Mouse (Mus musculus) kidney, postnatal 0 days (tissue): Measurements from ENCODE around the gene Ly6g6d. TPM values are rescaled to one million over a fixed set of nuclear protein-coding genes. Genes with fewer than 3 reads are reported as not detected.

Experiments
- ATAC-seq: fragments of 200-750 bp; cut with Nextera tagmentation; replicated peaks from 2 replicates; pipeline ENCODE4 v1.8.0; 2017; ENCODE audit warnings: low read depth, moderate number of reproducible peaks, moderate TSS enrichment, moderate library complexity; ENCODE audit not compliant: low FRiP score
- DNase-seq: peaks from one replicate; pipeline ENCODE4 v3.0.0-alpha.2; 2016; ENCODE audit warnings: low spot score
- H3K27ac ChIP-seq: fragments of 300-500 bp; sonication (generic); 2 replicates; pipeline ENCODE4 v1.5.1; 2014; ENCODE audit warnings: mild to moderate bottlenecking
- H3K27me3 ChIP-seq: fragments of 300-500 bp; sonication (generic); 2 replicates; pipeline ENCODE4 v1.6.1; 2014; ENCODE audit warnings: low read length, mixed read lengths; ENCODE audit not compliant: insufficient read depth
- H3K36me3 ChIP-seq: fragments of 300-500 bp; sonication (generic); 2 replicates; pipeline ENCODE4 v1.6.1; 2014; ENCODE audit warnings: low read length, mixed read lengths; ENCODE audit not compliant: insufficient read depth
- H3K4me1 ChIP-seq: fragments of 300-500 bp; sonication (generic); replicated peaks from 2 replicates; pipeline ENCODE4 v1.6.1; 2014; ENCODE audit warnings: antibody characterized with exemption, low read length, mixed read lengths; ENCODE audit not compliant: insufficient read depth
- H3K4me2 ChIP-seq: fragments of 300-500 bp; sonication (generic); 2 replicates; pipeline ENCODE4 v1.6.1; 2014; ENCODE audit warnings: mild to moderate bottlenecking, low read length, moderate library complexity, mixed read lengths
- H3K4me3 ChIP-seq: fragments of 300-500 bp; sonication (generic); replicated peaks from 2 replicates; pipeline ENCODE4 v1.5.1; 2014; ENCODE audit warnings: low read depth, low read length
- H3K9ac ChIP-seq: fragments of 300-500 bp; sonication (generic); 2 replicates; pipeline ENCODE4 v1.6.1; 2014; ENCODE audit warnings: low read depth, low read length
- H3K9me3 ChIP-seq: fragments of 300-500 bp; sonication (generic); replicated peaks from 2 replicates; pipeline ENCODE4 v1.6.1; 2016; ENCODE audit warnings: low read length, inconsistent platforms, mixed read lengths
- CTCF ChIP-seq: IDR thresholded peaks from 2 replicates; pipeline ENCODE4 v1.5.1; 2016; ENCODE audit warnings: antibody characterized with exemption, low read depth, mild to moderate bottlenecking, moderate library complexity
- WGBS: fragments of 180-500 bp; shearing (Covaris S2); extraction: QIAGEN DNeasy Blood & Tissue Kit; methylation state at CpG from one replicate; pipeline ENCODE4 v1.1.7; 2014; 5-methylcytosine and 5-hydroxymethylcytosine counted together
- polyA plus RNA-seq: library from polyadenylated mRNA; unstranded; fragments of >200 nt; fragmentation: Nextera tagmentation; extraction: Ambion mirVana; gene quantifications from 2 replicates; pipeline ENCODE4 v1.2.1, GENCODE M21; 2015

The Ly6g6d gene
- polyA plus RNA-seq, 1 experiment from 2014 or later: 7.6 TPM

GRCm38 (mm10) chr17:35023756-35024155 lies 54.1 kb downstream of the Ly6g6d start:
- Histone ChIP-seq H3K36me3 (no peaks in the 10 kb centered on the region), H3K9ac (no peak overlapping the region), H3K9me3 (no peaks in the 10 kb centered on the region), H3K27me3 (no peaks in the 10 kb centered on the region), H3K4me3 (no peak overlapping the region), H3K4me2 (no peak overlapping the region), H3K4me1 (no peaks in the 10 kb centered on the region), H3K27ac (no peak overlapping the region)
- no peak for DNase-seq
- no peak for ATAC-seq
- 74% methylated on average over 4 of the region's 4 CpGs for whole genome bisulfite sequencing
- no peak for TF ChIP-seq CTCF

- Histone ChIP-seq H3K9me3 (no peaks in the 10 kb centered on the region), H3K27ac (no peak overlapping the region), H3K4me3 (no peak overlapping the region), H3K36me3 (no peaks in the 10 kb centered on the region), H3K4me2 (no peak overlapping the region), H3K27me3 (no peaks in the 10 kb centered on the region), H3K4me1 (no peaks in the 10 kb centered on the region), H3K9ac (no peak overlapping the region)
- TF ChIP-seq CTCF: no peak
- DNase-seq (no peak), ATAC-seq (no peak)
- WGBS: 82% methylated on average over 5 of the region's 5 CpGs
Measured at GRCm38 (mm10) chr17:35023221-35023620, 54.6 kb downstream of the Ly6g6d start.

- WGBS: 94% methylated on average over 8 of the region's 8 CpGs
- no peak for TF ChIP-seq CTCF
- no peak overlapping the region for H3K4me3 ChIP-seq
- H3K27me3 ChIP-seq: no peaks in the 10 kb centered on the region
- no peaks in the 10 kb centered on the region for H3K36me3 ChIP-seq
- H3K4me1 ChIP-seq: no peaks in the 10 kb centered on the region
- H3K9me3 ChIP-seq: no peaks in the 10 kb centered on the region
- ATAC-seq (no peak), DNase-seq (no peak)
- no peak overlapping the region for H3K4me2 ChIP-seq
- no peak overlapping the region for H3K9ac ChIP-seq
- H3K27ac ChIP-seq: 0 out of 2 replicates have a peak overlapping the region, but pooled peaks have one; percentile 71
Measured at GRCm38 (mm10) chr17:35022541-35023060, 55.3 kb downstream of the Ly6g6d start.

DNA sequence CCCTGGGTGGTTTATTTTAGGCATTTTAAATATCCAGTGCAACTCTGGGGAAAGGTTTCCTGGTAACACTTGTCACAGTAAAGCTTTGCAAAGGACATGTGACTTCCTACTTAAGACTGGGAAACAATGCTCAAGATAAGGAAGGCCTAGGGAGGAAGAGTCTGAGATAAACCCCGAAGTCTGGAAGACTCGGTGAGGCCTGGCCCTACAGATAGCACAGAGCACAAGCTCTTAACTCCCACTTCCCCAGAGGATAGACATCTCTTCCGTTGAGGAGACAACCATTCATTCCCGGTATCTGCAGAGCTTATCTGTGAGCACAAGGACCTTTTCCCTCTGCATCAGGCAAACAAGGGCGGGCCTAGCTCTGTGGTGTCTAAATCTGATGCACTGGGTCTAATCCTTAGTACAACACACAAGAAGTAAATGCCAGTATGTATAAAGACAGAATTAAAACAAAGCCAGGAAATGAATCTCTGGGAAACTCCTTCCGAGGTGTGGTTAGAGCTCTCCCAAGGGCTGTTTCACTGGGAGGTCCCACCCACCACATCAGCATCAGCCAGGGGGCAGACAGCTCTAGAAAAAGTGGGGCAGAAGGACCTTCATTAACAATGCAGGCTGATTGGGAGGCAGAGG lies 55.9 kb downstream of the Ly6g6d start:
- H3K4me2 ChIP-seq: no peak overlapping the region; the same call in 1 of the 2 replicates
- H3K4me3 ChIP-seq: no peak overlapping the region
- ATAC-seq (no peak), DNase-seq (peak; percentile 54)
- H3K9me3 ChIP-seq: no peaks in the 10 kb centered on the region
- no peaks in the 10 kb centered on the region for H3K36me3 ChIP-seq
- no peaks in the 10 kb centered on the region for H3K27me3 ChIP-seq
- H3K9ac ChIP-seq: no peak overlapping the region
- no peaks in the 10 kb centered on the region for H3K4me1 ChIP-seq
- H3K27ac ChIP-seq: peak overlapping the region; percentile 71
- WGBS: 50% methylated on average over 6 of the region's 6 CpGs
- TF ChIP-seq CTCF: peak; percentile 33; the same call in 1 of the 2 replicates

Other genes starting within 250 kb of the Ly6g6d start
- gene Stk19, start 241.1 kb downstream of the Ly6g6d start, polyA plus RNA-seq: 30.3 and 30.8 TPM in 2 replicates
- gene Dxo, start 241.0 kb downstream of the Ly6g6d start, polyA plus RNA-seq: 48.2 and 49.7 TPM in 2 replicates
- 36.8 and 37.3 TPM in 2 replicates for gene Skiv2l, start 227.9 kb downstream of the Ly6g6d start, polyA plus RNA-seq
- gene Nelfe, start 227.7 kb downstream of the Ly6g6d start, polyA plus RNA-seq: 73.5 and 79.5 TPM in 2 replicates
- 21.1 and 25.6 TPM in 2 replicates for gene Cfb, start 215.5 kb downstream of the Ly6g6d start, polyA plus RNA-seq
- 2.3 and 3.4 TPM in 2 replicates for gene Zbtb12, start 198.6 kb downstream of the Ly6g6d start, polyA plus RNA-seq
- not detected in 2 replicates for gene Gm20547, start 196.0 kb downstream of the Ly6g6d start, polyA plus RNA-seq
- 7.0 and 7.4 TPM in 2 replicates for gene C2, start 179.8 kb downstream of the Ly6g6d start, polyA plus RNA-seq
- 44.1 and 49.1 TPM in 2 replicates for gene Ehmt2, start 179.6 kb downstream of the Ly6g6d start, polyA plus RNA-seq
- 24.2 and 27.3 TPM in 2 replicates for gene Slc44a4, start 163.6 kb downstream of the Ly6g6d start, polyA plus RNA-seq
- 92.0 and 101 TPM in 2 replicates for gene Neu1, start 146.8 kb downstream of the Ly6g6d start, polyA plus RNA-seq
- 2.2 and 2.6 TPM in 2 replicates for gene Hspa1b, start 118.8 kb downstream of the Ly6g6d start, polyA plus RNA-seq
- gene Gm20481, start 108.2 kb downstream of the Ly6g6d start, polyA plus RNA-seq: not detected in 2 replicates
- gene Hspa1a, start 105.9 kb downstream of the Ly6g6d start, polyA plus RNA-seq: 22.4 and 23.5 TPM in 2 replicates
- 0.54 and 0.72 TPM in 2 replicates for gene Hspa1l, start 105.4 kb downstream of the Ly6g6d start, polyA plus RNA-seq
- 133 and 141 TPM in 2 replicates for gene Lsm2, start 96.2 kb downstream of the Ly6g6d start, polyA plus RNA-seq
- gene Vars, start 77.1 kb downstream of the Ly6g6d start, polyA plus RNA-seq: 61.3 and 63.3 TPM in 2 replicates
- 0.16 and 0.20 TPM in 2 replicates for gene Vwa7, start 61.5 kb downstream of the Ly6g6d start, polyA plus RNA-seq
- gene Sapcd1, start 50.0 kb downstream of the Ly6g6d start, polyA plus RNA-seq: 2.3 and 3.7 TPM in 2 replicates
- gene Msh5, start 31.3 kb downstream of the Ly6g6d start, polyA plus RNA-seq: 2.7 and 3.0 TPM in 2 replicates
- gene Clic1, start 28.1 kb downstream of the Ly6g6d start, polyA plus RNA-seq: 266 and 282 TPM in 2 replicates
- gene Ddah2, start 19.0 kb downstream of the Ly6g6d start, polyA plus RNA-seq: 227 and 244 TPM in 2 replicates
- gene Ly6g6c, start 12.7 kb downstream of the Ly6g6d start, polyA plus RNA-seq: not detected in 2 replicates
- 0.36 and 0.45 TPM in 2 replicates for gene Mpig6b, start 11.9 kb downstream of the Ly6g6d start, polyA plus RNA-seq
- gene Ly6g6e, start 1.2 kb downstream of the Ly6g6d start, polyA plus RNA-seq: 1.3 and 1.6 TPM in 2 replicates
- gene Ly6g6f, start 7.5 kb upstream of the Ly6g6d start, polyA plus RNA-seq: not detected in 2 replicates
- gene Abhd16a, start 11.2 kb upstream of the Ly6g6d start, polyA plus RNA-seq: 109 and 113 TPM in 2 replicates
- gene Ly6g5c, start 30.2 kb upstream of the Ly6g6d start, polyA plus RNA-seq: not detected in 2 replicates
- gene Ly6g5b, start 37.4 kb upstream of the Ly6g6d start, polyA plus RNA-seq: 0.69 and 1.1 TPM in 2 replicates
- gene Gpank1, start 43.4 kb upstream of the Ly6g6d start, polyA plus RNA-seq: 14.6 and 15.2 TPM in 2 replicates
- gene Csnk2b, start 44.0 kb upstream of the Ly6g6d start, polyA plus RNA-seq: 300 and 312 TPM in 2 replicates
- gene D17H6S53E, start 48.3 kb upstream of the Ly6g6d start, polyA plus RNA-seq: 10.5 and 11.9 TPM in 2 replicates
- gene Apom, start 54.0 kb upstream of the Ly6g6d start, polyA plus RNA-seq: 59.6 and 64.2 TPM in 2 replicates
- gene Bag6, start 57.1 kb upstream of the Ly6g6d start, polyA plus RNA-seq: 46.0 and 50.2 TPM in 2 replicates
- 79.2 and 94.5 TPM in 2 replicates for gene Prrc2a, start 86.8 kb upstream of the Ly6g6d start, polyA plus RNA-seq
- 13.1 and 14.8 TPM in 2 replicates for gene Aif1, start 98.0 kb upstream of the Ly6g6d start, polyA plus RNA-seq
- gene Lst1, start 110.4 kb upstream of the Ly6g6d start, polyA plus RNA-seq: 11.4 and 15.0 TPM in 2 replicates
- 0.98 and 1.0 TPM in 2 replicates for gene Ltb, start 116.4 kb upstream of the Ly6g6d start, polyA plus RNA-seq
- gene Tnf, start 123.9 kb upstream of the Ly6g6d start, polyA plus RNA-seq: 0.19 and 0.25 TPM in 2 replicates
- 0.15 TPM in 1 of 2 replicates, not detected in the other for gene Lta, start 127.3 kb upstream of the Ly6g6d start, polyA plus RNA-seq
- 0.25 and 0.29 TPM in 2 replicates for gene Gm16181, start 142.8 kb upstream of the Ly6g6d start, polyA plus RNA-seq
- 6.6 and 6.7 TPM in 2 replicates for gene Atp6v1g2, start 155.6 kb upstream of the Ly6g6d start, polyA plus RNA-seq
- 11.7 and 14.5 TPM in 2 replicates for gene Nfkbil1, start 157.7 kb upstream of the Ly6g6d start, polyA plus RNA-seq
- gene Ddx39b, start 163.7 kb upstream of the Ly6g6d start, polyA plus RNA-seq: 303 and 329 TPM in 2 replicates
- 111 and 125 TPM in 2 replicates for gene H2-D1, start 184.7 kb upstream of the Ly6g6d start, polyA plus RNA-seq
- gene H2-Q1, start 242.3 kb upstream of the Ly6g6d start, polyA plus RNA-seq: not detected in 2 replicates